In genomic region chr13:37508385-37509351, GRCm38 (mm10) we compare ENCODE assay signal across 8 mouse cellular contexts.
DNase-seq lines count a peak whose midpoint lies in the region; ATAC-seq and TF ChIP-seq lines count a peak whose summit lies in the region.

No protein-coding gene starts in this region.

- intact Hi-C loops in gastrocnemius, adult 2 months (cut with DNase I): loop anchor here (2.0 kb wide), 1 partner anchor 26 kb away; no protein-coding TSS in a partner anchor
- intact Hi-C loops in gastrocnemius, postnatal 36 days (cut with DNase I): no loop called here

- peak; percentile 42 for DNase-seq in gastrocnemius, adult 2 months
- no peak for DNase-seq in gastrocnemius, postnatal 36 days
- peak; percentile 75 to 76 for DNase-seq in adrenal gland, postnatal 36 days
- no peak for DNase-seq in heart, postnatal 0 days (ENCODE audit: low spot score)
- DNase-seq in kidney, postnatal 25 days: peak; percentile 62 to 87
- no peak for DNase-seq in cerebellum, postnatal 25 days
- no peak for DNase-seq in spleen, postnatal 36 days (ENCODE audit: low spot score in 2 of 2)

- 0 out of 2 replicates have a peak overlapping the region, but pooled peaks have one; percentile 14 for H3K4me2 ChIP-seq in heart, postnatal 0 days (ENCODE audit: low read depth, low read length)

- TF ChIP-seq EP300 in heart, postnatal 0 days (IDR thresholded peaks at IDR 0.05; ENCODE audit: low read depth): no peak

- peak overlapping the region; percentile 35; the same call in 1 of the 2 replicates for H3K4me3 ChIP-seq in gastrocnemius, adult 2 months
- no peak overlapping the region for H3K4me3 ChIP-seq in heart, postnatal 0 days (ENCODE audit: low read depth, low read length)

- no peak for TF ChIP-seq CTCF in gastrocnemius, adult 2 months (IDR thresholded peaks at IDR 0.05)
- no peak for TF ChIP-seq CTCF in heart, postnatal 0 days (IDR thresholded peaks at IDR 0.05; ENCODE audit: low read depth)

- H3K36me3 ChIP-seq in heart, postnatal 0 days (replicated peaks; ENCODE audit: control insufficient read depth, insufficient read depth, low read length): no peaks in the 10 kb centered on the region

- no peaks in the 10 kb centered on the region for H3K9me3 ChIP-seq in heart, postnatal 0 days (replicated peaks; ENCODE audit: control insufficient read depth, low read length)

- peaks cover 42% of the 10 kb centered on the region for H3K4me1 ChIP-seq in heart, postnatal 0 days (ENCODE audit: control insufficient read depth, insufficient read depth)

- no peaks in the 10 kb centered on the region for H3K27me3 ChIP-seq in heart, postnatal 0 days (ENCODE audit: control insufficient read depth, insufficient read depth, low read length)

- 0 out of 2 replicates have a peak, but pooled peaks have one; percentile 23 for ATAC-seq in heart, postnatal 0 days (ENCODE audit: insufficient read depth, low read depth)
- peak; percentile 16; the same call in 1 of the 2 replicates for ATAC-seq in megakaryocyte progenitor cell, adult 5-6 weeks (replicated peaks; ENCODE audit: poor library complexity)

- H3K9ac ChIP-seq in heart, postnatal 0 days (replicated peaks; ENCODE audit: low read depth, low read length): 0 out of 2 replicates have a peak overlapping the region, but pooled peaks have one; percentile 2

- 29% methylated on average over 19 of the region's 19 CpGs for WGBS in heart, postnatal 0 days

- peak overlapping the region; percentile 81 for H3K27ac ChIP-seq in gastrocnemius, adult 2 months
- peak overlapping the region; percentile 71 for H3K27ac ChIP-seq in heart, postnatal 0 days (ENCODE audit: low read depth)

Comparison
In these comparisons a context has a peak if more than half of its experiments do, and no peak if none do; other contexts are left out.
1. DNase-seq: peak in gastrocnemius, adult 2 months (single experiment), adrenal gland, postnatal 36 days (2 of 2) and kidney, postnatal 25 days (2 of 2); none in gastrocnemius, postnatal 36 days (0 of 2), heart, postnatal 0 days (single experiment), cerebellum, postnatal 25 days (0 of 2) and spleen, postnatal 36 days (0 of 2).